Mouse (Mus musculus): ENCODE data around the gene Rspo4.

Gene Rspo4

GRCm38 (mm10) chr2:151916061-151916831 lies 73.5 kb downstream of the Rspo4 start:
- Histone ChIP-seq H3K9me3 (ENCODE audit: low read length) (no peaks in the 10 kb centered on the region), H3K36me3 (ENCODE audit: insufficient read depth, low read length) (no peaks in the 10 kb centered on the region), H3K4me1 (replicated peaks; ENCODE audit: low read depth, low read length) (peaks cover 4% of the 10 kb centered on the region; the same call in 1 of the 2 replicates), H3K4me3 (replicated peaks; ENCODE audit: low read length) (no peak overlapping the region), H3K27me3 (ENCODE audit: insufficient read depth, low read length) (peaks cover 35% of the 10 kb centered on the region)
- no peak for TF ChIP-seq NANOG (IDR thresholded peaks at IDR 0.05; ENCODE audit: borderline replicate concordance, low read length)
- no peak for TF ChIP-seq POU5F1 (IDR thresholded peaks at IDR 0.05; ENCODE audit: borderline replicate concordance, low read length)
- no peak for TF ChIP-seq CTCF (conservative IDR thresholded peaks at IDR 0.05; ENCODE audit: low read length)

DNA sequence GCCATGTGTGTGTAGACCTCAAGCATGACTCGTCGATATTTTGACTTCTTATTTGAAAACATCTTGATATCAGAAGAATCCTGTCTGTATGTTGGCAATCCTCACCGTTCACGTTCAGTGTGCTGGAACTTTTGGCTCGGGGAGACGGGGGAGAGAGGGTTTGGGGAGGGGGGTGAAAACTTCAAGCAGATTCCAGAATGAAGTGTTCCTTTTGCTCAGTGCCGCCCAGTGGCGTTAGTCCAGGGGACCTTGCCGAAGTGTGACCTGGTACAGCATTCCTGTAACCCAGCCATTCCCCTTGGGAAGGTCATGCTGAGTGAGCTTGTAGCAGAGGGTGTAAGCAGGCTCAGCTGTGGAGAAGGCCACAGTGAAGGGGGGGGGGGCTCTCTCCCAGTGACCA lies 76.4 kb downstream of the Rspo4 start:
- no peak overlapping the region for H3K4me3 ChIP-seq (replicated peaks; ENCODE audit: low read length)
- peaks cover 41% of the 10 kb centered on the region for H3K27me3 ChIP-seq (ENCODE audit: insufficient read depth, low read length)
- H3K4me1 ChIP-seq (replicated peaks; ENCODE audit: low read depth, low read length) = peaks cover 3% of the 10 kb centered on the region; the same call in 1 of the 2 replicates
- no peaks in the 10 kb centered on the region for H3K36me3 ChIP-seq (ENCODE audit: insufficient read depth, low read length)
- TF ChIP-seq CTCF (conservative IDR thresholded peaks at IDR 0.05; ENCODE audit: low read length) = no peak
- no peak for TF ChIP-seq NANOG (IDR thresholded peaks at IDR 0.05; ENCODE audit: borderline replicate concordance, low read length)
- no peak for TF ChIP-seq POU5F1 (IDR thresholded peaks at IDR 0.05; ENCODE audit: borderline replicate concordance, low read length)
- H3K9me3 ChIP-seq (ENCODE audit: low read length) = no peaks in the 10 kb centered on the region

- Histone ChIP-seq H3K9me3 (ENCODE audit: low read length) (no peaks in the 10 kb centered on the region), H3K27me3 (ENCODE audit: insufficient read depth, low read length) (peaks cover 34% of the 10 kb centered on the region), H3K4me1 (replicated peaks; ENCODE audit: low read depth, low read length) (peaks cover 5% of the 10 kb centered on the region; the same call in 1 of the 2 replicates), H3K4me3 (replicated peaks; ENCODE audit: low read length) (no peak overlapping the region), H3K36me3 (ENCODE audit: insufficient read depth, low read length) (no peaks in the 10 kb centered on the region)
- no peak for TF ChIP-seq CTCF (conservative IDR thresholded peaks at IDR 0.05; ENCODE audit: low read length)
- no peak for TF ChIP-seq NANOG (IDR thresholded peaks at IDR 0.05; ENCODE audit: borderline replicate concordance, low read length)
- TF ChIP-seq POU5F1 (IDR thresholded peaks at IDR 0.05; ENCODE audit: borderline replicate concordance, low read length) = no peak
These were observed 78.3 kb downstream of the Rspo4 start for GRCm38 (mm10) chr2:151921068-151921467.

DNA sequence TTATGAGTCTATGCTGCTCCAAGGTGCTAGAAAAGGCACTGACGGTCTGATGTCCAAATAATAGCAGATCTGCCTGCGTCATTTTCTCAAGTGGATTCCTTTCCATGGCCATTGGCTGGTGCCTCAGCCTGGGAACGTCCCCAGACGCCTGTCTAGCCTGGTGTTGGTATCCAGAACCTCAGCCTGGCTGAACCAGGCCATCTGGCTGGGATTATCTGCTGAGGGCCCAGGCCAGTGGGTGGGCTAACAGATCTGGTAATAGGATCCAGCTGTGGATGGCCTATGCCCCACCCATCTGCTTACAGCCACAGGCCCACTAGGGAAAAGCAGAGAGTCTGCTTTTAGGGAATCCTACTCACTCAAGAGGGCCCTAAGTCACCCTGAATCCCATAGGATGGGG lies 78.9 kb downstream of the Rspo4 start:
- no peak overlapping the region for H3K4me3 ChIP-seq (replicated peaks; ENCODE audit: low read length)
- TF ChIP-seq POU5F1 (IDR thresholded peaks at IDR 0.05; ENCODE audit: borderline replicate concordance, low read length) (no peak), NANOG (IDR thresholded peaks at IDR 0.05; ENCODE audit: borderline replicate concordance, low read length) (no peak), CTCF (conservative IDR thresholded peaks at IDR 0.05; ENCODE audit: low read length) (no peak)
- H3K27me3 ChIP-seq (ENCODE audit: insufficient read depth, low read length) = peaks cover 29% of the 10 kb centered on the region
- peaks cover 5% of the 10 kb centered on the region; the same call in 1 of the 2 replicates for H3K4me1 ChIP-seq (replicated peaks; ENCODE audit: low read depth, low read length)
- H3K9me3 ChIP-seq (ENCODE audit: low read length) = no peaks in the 10 kb centered on the region
- no peaks in the 10 kb centered on the region for H3K36me3 ChIP-seq (ENCODE audit: insufficient read depth, low read length)
